Mouse (Mus musculus) small intestine, adult 2 months (tissue): ENCODE measurements around the gene Sap18b.

Experiments used
- CTCF ChIP-seq: fragments of 200-500 bp; IDR thresholded peaks from 2 replicates; pipeline ENCODE4 v1.5.1; 2012; ENCODE audit warnings: low read depth, mild to moderate bottlenecking, control low read depth, inconsistent platforms, low read length, moderate library complexity, mixed read lengths; ENCODE audit not compliant: insufficient replicate concordance, insufficient read length; ENCODE audit errors: extremely low read depth
- POLR2A ChIP-seq: fragments of 200-500 bp; IDR thresholded peaks from 2 replicates; pipeline ENCODE4 v1.6.1; 2012; ENCODE audit warnings: low read depth, mild to moderate bottlenecking, control low read depth, inconsistent platforms, low read length, moderate library complexity

GRCm38 (mm10) chr8:95807861-95808260 is 17.3 kb upstream of the Sap18b start:
- TF ChIP-seq CTCF (no peak), POLR2A (peak; percentile 77; the same call in 1 of the 2 replicates)
